Mouse (Mus musculus) layer of hippocampus, adult 18-20 months (tissue): ENCODE measurements at regions not wholly inside any gene's neighbourhood (a gene's known extent, or its start where the extent isn't known, plus 50 kb on each side); places are given as distances from the start of the nearest gene placed in this dataset.
A peak's percentile ranks its signal among the peaks of the same experiment; 100 is the strongest.

ENCODE experiments used
- DNase-seq, 2 experiments: peaks; one replicate each; pipeline ENCODE4 v3.0.0; 2022; ENCODE audit warnings: low spot score in 2 of 2

GRCm38 (mm10) chrX:11713423-11713822 lies 385.8 kb downstream of the H2al1j start:
- no peak for DNase-seq

GRCm38 (mm10) chrX:11716773-11717172 lies 389.2 kb downstream of the H2al1j start:
- DNase-seq = no peak

GRCm38 (mm10) chrX:11718778-11719177 lies 391.2 kb downstream of the H2al1j start:
- no peak for DNase-seq

- DNase-seq = no peak
Observed at GRCm38 (mm10) chrX:11720517-11720916, 392.9 kb downstream of the H2al1j start.

GRCm38 (mm10) chrX:11722730-11723129 lies 395.1 kb downstream of the H2al1j start:
- no peak for DNase-seq

- DNase-seq = no peak
Observed at GRCm38 (mm10) chrX:11724718-11725117, 397.1 kb downstream of the H2al1j start.

GRCm38 (mm10) chrX:11726524-11727231 lies 399.1 kb downstream of the H2al1j start:
- DNase-seq = no peak

DNA sequence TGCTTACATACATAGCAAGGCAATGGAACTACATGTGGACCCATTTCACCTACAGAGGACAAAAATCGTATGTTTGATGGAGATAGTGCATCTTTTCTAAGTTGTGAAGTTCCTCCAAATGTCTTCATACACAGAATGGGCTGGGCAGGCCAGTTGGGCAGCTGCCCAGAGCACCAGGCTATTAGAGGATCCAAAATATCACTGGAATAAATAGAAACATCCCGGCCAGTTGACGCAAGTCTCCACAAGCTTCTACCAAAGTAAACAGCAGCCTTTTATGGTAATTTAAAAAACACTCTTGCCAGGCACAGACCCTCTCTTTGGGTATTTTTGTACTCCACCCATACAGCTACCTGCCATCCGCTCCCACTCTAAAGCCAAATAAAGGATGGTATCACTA lies 400.9 kb downstream of the H2al1j start:
- no peak for DNase-seq

- DNase-seq = no peak
Observed at GRCm38 (mm10) chrX:11729992-11730391, 402.4 kb downstream of the H2al1j start.

DNA sequence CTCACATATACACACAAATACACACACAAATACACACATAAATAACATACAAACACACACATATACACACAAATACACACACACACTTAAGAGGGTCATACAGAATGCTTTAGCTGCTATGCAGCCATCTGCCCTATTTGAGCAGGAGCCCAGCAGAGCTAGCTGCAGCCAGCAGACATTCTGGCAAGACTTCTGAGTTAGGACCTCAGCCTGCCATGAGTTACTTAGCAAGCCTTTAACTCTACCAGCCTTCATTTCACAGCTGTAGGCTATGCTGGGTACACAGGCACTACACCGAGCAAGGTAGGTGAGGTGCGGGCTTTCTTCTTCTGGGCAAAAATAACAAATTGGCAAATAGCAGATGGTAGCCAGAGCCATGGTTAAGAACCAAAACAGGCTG lies 404.7 kb downstream of the H2al1j start:
- no peak for DNase-seq

GRCm38 (mm10) chrX:11734505-11735435 lies 407.1 kb downstream of the H2al1j start:
- DNase-seq = no peak

DNA sequence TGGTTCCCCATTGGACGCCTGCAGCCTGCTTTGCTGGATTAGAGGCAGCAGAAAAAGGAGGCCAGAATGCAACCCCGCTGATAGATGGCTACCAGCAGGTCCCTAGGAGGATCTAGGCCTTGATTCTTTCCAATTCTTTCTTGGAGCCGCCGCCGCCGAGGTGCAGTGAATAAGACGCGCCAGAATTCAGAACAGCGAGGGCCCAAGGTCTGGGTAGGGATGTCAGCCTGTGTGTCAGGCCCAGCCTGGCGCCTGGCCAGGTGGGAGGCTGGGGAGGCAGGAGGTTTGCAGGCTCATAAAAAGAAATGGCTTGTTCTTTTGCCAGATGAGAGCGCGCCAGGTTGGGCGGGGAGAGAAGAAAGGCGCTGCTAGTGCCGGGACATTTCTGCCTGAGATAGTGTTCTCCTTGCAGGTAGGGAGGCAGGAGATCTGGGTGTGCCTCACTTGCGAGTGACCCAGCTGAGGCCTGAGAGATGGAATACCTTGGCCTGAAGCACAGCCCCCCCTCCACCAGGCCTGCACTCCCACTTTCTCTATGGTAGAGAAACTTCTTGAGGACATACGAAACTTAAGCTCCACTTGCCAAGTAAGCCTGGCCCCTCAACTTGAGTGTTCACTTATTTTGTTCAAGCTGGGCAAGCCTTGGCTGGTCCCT lies 408.0 kb downstream of the H2al1j start:
- peak; percentile 6 to 12 for DNase-seq

DNA sequence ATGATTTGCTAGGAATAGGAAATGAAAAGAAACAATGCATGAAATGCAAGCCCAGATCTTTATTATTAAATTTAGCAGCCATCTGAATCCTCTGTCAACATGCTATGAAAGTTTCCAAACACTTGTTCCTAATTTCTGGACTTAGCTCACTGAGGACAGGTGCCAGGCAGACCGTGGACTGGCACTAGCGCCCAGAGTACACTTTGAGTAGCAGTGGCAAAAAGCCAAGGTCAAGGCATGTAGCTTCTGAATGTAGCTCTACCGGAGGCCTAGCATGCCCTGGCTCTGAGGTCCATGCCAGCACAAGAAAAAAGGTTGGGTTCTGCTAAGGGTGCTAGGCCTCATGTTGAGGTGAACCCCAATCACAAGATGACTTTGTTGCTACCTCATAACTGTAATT lies 408.9 kb downstream of the H2al1j start:
- no peak for DNase-seq

- no peak for DNase-seq
Observed at GRCm38 (mm10) chrX:11739565-11739964, 411.9 kb downstream of the H2al1j start.

DNA sequence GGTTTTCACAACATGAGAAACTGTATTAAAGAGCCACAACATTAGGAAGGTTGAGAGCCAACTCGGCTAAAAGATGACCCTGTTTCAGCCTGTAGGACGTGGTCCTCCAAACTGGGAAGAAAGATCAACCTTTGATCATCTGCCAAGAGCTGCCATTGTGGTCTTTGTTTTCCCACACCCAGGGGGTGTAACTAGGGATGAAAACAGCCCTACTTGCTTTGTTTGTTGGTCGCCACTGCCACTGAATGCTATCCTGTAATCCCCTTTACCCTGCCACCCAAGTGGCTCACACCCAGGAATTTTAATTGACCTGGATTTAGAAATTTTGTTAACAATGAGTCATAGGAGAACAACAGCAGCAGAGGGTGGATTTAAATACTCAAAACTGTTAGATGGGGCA lies 414.2 kb downstream of the Bcor start:
- DNase-seq = no peak

DNA sequence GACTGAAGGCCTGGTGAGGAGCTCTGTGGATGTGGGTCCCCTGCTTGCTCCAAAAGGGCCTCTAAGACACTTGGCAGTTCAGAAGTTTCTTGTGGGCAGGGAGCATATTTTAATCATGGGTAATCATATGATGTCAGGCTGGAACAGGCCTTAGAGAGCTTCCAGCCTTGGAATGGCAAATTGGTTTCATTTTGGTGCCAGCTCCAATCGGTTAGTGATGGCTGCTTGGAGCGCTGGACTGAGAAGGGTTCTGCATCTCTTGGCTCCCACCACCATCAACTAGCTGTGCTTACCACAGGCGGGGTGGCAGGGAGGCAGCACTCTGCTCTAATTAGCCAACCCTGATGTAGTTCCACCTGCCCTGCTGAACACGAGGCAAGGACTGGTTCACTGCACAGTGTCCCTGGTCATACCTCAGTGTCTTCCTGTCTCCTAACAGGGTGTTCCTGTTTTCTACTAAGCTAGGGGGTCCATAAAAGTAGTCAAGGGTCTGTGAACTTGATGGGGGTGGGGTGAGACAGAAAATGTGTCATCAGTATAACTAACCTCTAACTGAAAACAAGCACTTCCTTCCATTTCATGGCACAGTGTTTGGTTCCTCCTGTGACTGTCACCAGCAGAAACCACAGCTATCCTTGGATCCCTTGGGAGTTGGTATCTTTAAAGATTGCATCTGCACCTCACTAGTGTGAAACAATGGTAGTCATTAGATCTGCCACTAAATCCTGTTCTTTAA lies 412.6 kb downstream of the Bcor start:
- no peak for DNase-seq

DNA sequence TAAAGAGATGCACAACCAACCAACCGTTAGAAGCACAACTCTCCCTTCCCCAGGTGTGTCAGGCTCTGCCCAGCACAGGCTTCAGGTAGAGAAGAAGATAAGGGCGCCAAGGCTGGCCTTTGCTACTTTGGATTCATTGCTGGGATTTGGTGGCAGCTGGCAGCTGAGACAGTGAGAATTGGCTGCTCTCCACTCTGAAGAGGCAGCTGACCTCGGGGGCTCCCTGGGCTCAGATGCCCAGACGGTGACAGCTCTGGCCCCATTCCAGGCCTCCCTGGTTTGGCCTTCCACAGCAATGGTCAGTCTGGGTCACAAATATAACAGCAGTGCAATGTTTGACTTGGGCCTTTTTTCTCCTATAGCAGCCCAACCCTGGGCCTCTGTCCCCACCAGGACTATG lies 411.9 kb downstream of the Bcor start:
- DNase-seq = no peak

- DNase-seq = no peak
Observed at GRCm38 (mm10) chrX:11752513-11752912, 407.6 kb downstream of the Bcor start.

- no peak for DNase-seq
Observed at GRCm38 (mm10) chrX:11752973-11753590, 407.1 kb downstream of the Bcor start.

DNA sequence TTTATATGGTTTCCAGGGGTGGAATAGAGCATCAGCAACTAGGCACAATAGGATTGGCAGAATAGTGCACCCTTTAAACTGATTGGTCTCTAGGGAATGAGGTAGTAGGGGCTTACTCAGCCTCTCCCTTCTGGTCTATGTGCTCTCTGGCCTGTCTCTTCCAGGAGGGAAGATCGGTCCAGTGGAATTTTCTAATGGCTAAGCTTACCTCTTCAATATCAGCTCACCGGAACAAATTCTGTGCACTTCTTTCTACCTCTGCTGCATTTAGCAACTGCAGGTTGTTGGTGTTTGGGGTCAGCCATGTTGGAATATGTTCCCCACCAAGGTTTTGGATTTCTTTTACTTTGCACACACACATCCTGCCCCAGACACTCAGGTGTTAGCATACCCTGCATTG lies 405.1 kb downstream of the Bcor start:
- no peak for DNase-seq
